Mouse (Mus musculus): Measurements from ENCODE around the gene Dars2. TPM values are rescaled to one million over a fixed set of nuclear protein-coding genes. Genes with fewer than 3 reads are reported as not detected.
A peak's percentile ranks its signal among the peaks of the same experiment; 100 is the strongest.

The Dars2 gene
- total and polyA plus RNA-seq, 3 experiments: 46.2 to 64.7 (median 55.3) TPM

GRCm38 (mm10) chr1:161036411-161036841, 34.0 kb downstream of the Dars2 start (continued):
- TF ChIP-seq E2F4 (IDR thresholded peaks at IDR 0.05; ENCODE audit: insufficient replicate concordance, low read depth, low read length) (no peak), USF1 (IDR thresholded peaks at IDR 0.05; ENCODE audit: low read depth, low read length) (0 out of 2 replicates have a peak, but pooled peaks have one; percentile 18), CHD1 (IDR thresholded peaks at IDR 0.05; ENCODE audit: low read depth, low read length) (peak; percentile 77; the same call in 1 of the 2 replicates), ZMIZ1 (IDR thresholded peaks at IDR 0.05; ENCODE audit: low read depth, low read length) (peak; percentile 43; the same call in 1 of the 2 replicates), CTCF (conservative IDR thresholded peaks at IDR 0.05 in 1 of 2, IDR thresholded peaks at IDR 0.05 in 1 of 2; ENCODE audit: low read depth in 2 of 2, low read length in 2 of 2) (no peak), EP300 (IDR thresholded peaks at IDR 0.05; ENCODE audit: low read length) (no peak), IRF4 (IDR thresholded peaks at IDR 0.05; ENCODE audit: low read depth, low read length) (no peak), MEF2A (IDR thresholded peaks at IDR 0.05; ENCODE audit: borderline replicate concordance, low read depth, low read length) (no peak), PAX5 (IDR thresholded peaks at IDR 0.05; ENCODE audit: low read length) (no peak), RCOR1 (conservative IDR thresholded peaks at IDR 0.05; ENCODE audit: low read depth, low read length) (no peak; the same call in 1 of the 2 replicates), SMC3 (IDR thresholded peaks at IDR 0.05; ENCODE audit: low read depth, low read length) (no peak), BHLHE40 (IDR thresholded peaks at IDR 0.05; ENCODE audit: low read depth, low read length) (no peak), MXI1 (IDR thresholded peaks at IDR 0.05; ENCODE audit: low read depth, low read length) (peak; percentile 84; the same call in 1 of the 2 replicates), USF2 (conservative IDR thresholded peaks at IDR 0.05; ENCODE audit: low read depth, low read length) (no peak; the same call in 1 of the 2 replicates), ELF1 (IDR thresholded peaks at IDR 0.05; ENCODE audit: low read depth, low read length) (no peak), CHD2 (IDR thresholded peaks at IDR 0.05; ENCODE audit: low read length) (no peak)

DNA sequence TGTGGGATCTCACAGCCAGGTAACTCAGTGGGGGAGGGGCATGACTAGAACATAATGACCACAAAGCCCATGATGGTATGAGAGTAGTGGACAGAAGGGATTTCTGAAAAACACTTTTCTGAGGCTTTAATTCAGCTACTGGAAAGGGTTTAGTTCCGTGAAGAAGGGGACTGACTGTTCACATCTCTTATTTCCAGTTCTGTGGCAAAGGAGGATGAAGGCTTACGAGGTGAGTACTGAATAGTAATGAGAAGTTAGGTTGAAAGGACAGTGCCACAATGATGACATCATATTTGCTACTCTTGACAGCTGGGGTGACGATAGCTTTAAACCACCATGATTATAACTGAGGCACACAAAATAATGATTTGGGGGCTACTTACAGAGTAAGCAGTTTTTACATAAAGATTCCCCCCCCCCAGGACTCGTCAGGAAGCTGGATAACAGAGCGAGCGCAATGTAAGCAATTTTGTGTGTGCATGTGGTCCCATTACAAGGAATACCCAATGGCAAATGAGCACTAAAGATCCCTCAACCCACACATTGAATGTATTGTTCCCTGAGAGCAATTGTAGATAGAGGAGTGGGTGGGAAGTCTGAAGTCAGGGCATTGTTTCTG, 34.6 kb downstream of the Dars2 start:
- Histone ChIP-seq H3K9me3 (replicated peaks; ENCODE audit: low read length) (no peaks in the 10 kb centered on the region), H3K27me3 (replicated peaks) (no peaks in the 10 kb centered on the region), H3K4me3 (replicated peaks in 1 of 3; ENCODE audit: low read depth in 2 of 3, low read length in 2 of 3, poor library complexity in 1 of 3) (peak overlapping the region; percentile 66 to 95 (median 78)), H3K4me1 (ENCODE audit: control insufficient read depth in 1 of 2, insufficient read depth in 2 of 2) (peaks cover 0 to 42% of the 10 kb centered on the region in 2 experiments; a peak in 3 of 4 replicates), H3K4me2 (ENCODE audit: insufficient read depth, low read depth, poor library complexity, severe bottlenecking) (peak overlapping the region; percentile 97), H3K36me3 (replicated peaks in 1 of 2; ENCODE audit: control insufficient read depth in 1 of 2, insufficient read depth in 1 of 2, low read length in 1 of 2) (peaks cover 49 to 62% of the 10 kb centered on the region in 2 experiments), H3K79me2 (replicated peaks; ENCODE audit: control insufficient read depth, extremely low read depth, insufficient read depth, poor library complexity, severe bottlenecking) (peaks cover 25% of the 10 kb centered on the region), H3K27ac (ENCODE audit: insufficient read depth, low read depth) (peak overlapping the region; percentile 86), H3K9ac (ENCODE audit: insufficient read depth, low read depth) (peak overlapping the region; percentile 95)
- in situ Hi-C loops (cut with MboI; ENCODE audit: low pct_ligation_motif_present, low pct_unique_long_range_greater_than_20kb, low sequenced_read_pairs): no loop called here
- DNase-seq (ENCODE audit: extremely low read depth): peak; percentile 68
- dilution Hi-C loops (cut with MboI; ENCODE audit: extremely low pct_ligation_motif_present, extremely low pct_unique_long_range_greater_than_20kb, low sequenced_read_pairs): no loop called here
- TF ChIP-seq SMC3 (IDR thresholded peaks at IDR 0.05; ENCODE audit: low read depth, low read length) (no peak), JUND (conservative IDR thresholded peaks at IDR 0.05; ENCODE audit: low read depth, low read length) (0 out of 2 replicates have a peak, but pooled peaks have one; percentile 54), ZKSCAN1 (IDR thresholded peaks at IDR 0.05; ENCODE audit: borderline replicate concordance, low read depth, low read length) (no peak), CHD2 (IDR thresholded peaks at IDR 0.05; ENCODE audit: low read length) (0 out of 2 replicates have a peak, but pooled peaks have one; percentile 4), RAD21 (IDR thresholded peaks at IDR 0.05; ENCODE audit: low read depth, low read length) (no peak), UBTF (IDR thresholded peaks at IDR 0.05; ENCODE audit: low read depth, low read length) (no peak; the same call in 1 of the 2 replicates), ELF1 (IDR thresholded peaks at IDR 0.05; ENCODE audit: low read depth, low read length) (no peak), E2F4 (IDR thresholded peaks at IDR 0.05; ENCODE audit: insufficient replicate concordance, low read depth, low read length) (no peak), MAX (IDR thresholded peaks at IDR 0.05; ENCODE audit: low read length) (no peak), MAFK (IDR thresholded peaks at IDR 0.05; ENCODE audit: insufficient replicate concordance, low read length) (no peak), GABPA (IDR thresholded peaks at IDR 0.05; ENCODE audit: insufficient replicate concordance, low read depth, low read length) (no peak), HCFC1 (IDR thresholded peaks at IDR 0.05; ENCODE audit: low read depth, low read length) (no peak), ZC3H11A (IDR thresholded peaks at IDR 0.05; ENCODE audit: low read depth, low read length) (no peak), USF1 (IDR thresholded peaks at IDR 0.05; ENCODE audit: low read depth, low read length) (no peak), TCF12 (IDR thresholded peaks at IDR 0.05; ENCODE audit: low read depth, low read length) (no peak), USF2 (conservative IDR thresholded peaks at IDR 0.05; ENCODE audit: low read depth, low read length) (no peak), ETS1 (conservative IDR thresholded peaks at IDR 0.05; ENCODE audit: low read depth, low read length) (no peak), MAZ (IDR thresholded peaks at IDR 0.05; ENCODE audit: low read depth, low read length) (0 out of 2 replicates have a peak, but pooled peaks have one; percentile 6), EP300 (IDR thresholded peaks at IDR 0.05; ENCODE audit: low read length) (no peak), POLR2A (IDR thresholded peaks at IDR 0.05; ENCODE audit: low read depth, low read length) (no peak), POLR2AphosphoS2 (IDR thresholded peaks at IDR 0.05; ENCODE audit: low read depth, low read length) (no peak; the same call in 1 of the 2 replicates), CTCF (conservative IDR thresholded peaks at IDR 0.05 in 1 of 2, IDR thresholded peaks at IDR 0.05 in 1 of 2; ENCODE audit: low read depth in 2 of 2, low read length in 2 of 2) (no peak), PAX5 (IDR thresholded peaks at IDR 0.05; ENCODE audit: low read length) (no peak), MEF2A (IDR thresholded peaks at IDR 0.05; ENCODE audit: borderline replicate concordance, low read depth, low read length) (no peak), CHD1 (IDR thresholded peaks at IDR 0.05; ENCODE audit: low read depth, low read length) (no peak; the same call in none of the 2 replicates), SIN3A (IDR thresholded peaks at IDR 0.05; ENCODE audit: low read length) (0 out of 2 replicates have a peak, but pooled peaks have one; percentile 9), ZNF384 (IDR thresholded peaks at IDR 0.05; ENCODE audit: low read depth, low read length) (no peak), NRF1 (IDR thresholded peaks at IDR 0.05; ENCODE audit: low read depth, low read length) (no peak), RCOR1 (conservative IDR thresholded peaks at IDR 0.05; ENCODE audit: low read depth, low read length) (no peak)
